Mouse (Mus musculus): Measurements from ENCODE around the gene Fgfr2. TPM values are rescaled to one million over a fixed set of nuclear protein-coding genes. Genes with fewer than 3 reads are reported as not detected.

The Fgfr2 gene
- polyA plus RNA-seq, 1 experiment from 2014 or later: 34.1 TPM

- Histone ChIP-seq H3K36me3 (no peaks in the 10 kb centered on the region), H3K4me2 (no peak overlapping the region), H3K9ac (no peak overlapping the region), H3K4me3 (no peak overlapping the region), H3K4me1 (replicated peaks) (no peaks in the 10 kb centered on the region), H3K9me3 (replicated peaks) (no peaks in the 10 kb centered on the region), H3K27me3 (replicated peaks) (0 out of 2 replicates have a peak, but pooled peaks cover 2% of the 10 kb centered on the region), H3K27ac (ENCODE audit: poor library complexity, severe bottlenecking) (no peak overlapping the region)
- 66% methylated on average over 6 of the region's 6 CpGs for WGBS
- ATAC-seq (ENCODE audit: insufficient number of reproducible peaks, low FRiP score): no peak
Observed at GRCm38 (mm10) chr7:130340412-130341152, 2782.6 kb downstream of the Fgfr2 start.

- no peak overlapping the region for H3K4me3 ChIP-seq
- ATAC-seq (ENCODE audit: insufficient number of reproducible peaks, low FRiP score): no peak
- H3K9me3 ChIP-seq (replicated peaks): no peaks in the 10 kb centered on the region
- no peak overlapping the region for H3K27ac ChIP-seq (ENCODE audit: poor library complexity, severe bottlenecking)
- H3K9ac ChIP-seq: no peak overlapping the region
- H3K27me3 ChIP-seq (replicated peaks): peaks cover 6% of the 10 kb centered on the region; the same call in 1 of the 2 replicates
- WGBS: 90% methylated on average over 7 of the region's 7 CpGs
- no peak overlapping the region for H3K4me2 ChIP-seq
- H3K4me1 ChIP-seq (replicated peaks): no peaks in the 10 kb centered on the region
- no peaks in the 10 kb centered on the region for H3K36me3 ChIP-seq
Observed at GRCm38 (mm10) chr7:130337601-130338000, 2785.5 kb downstream of the Fgfr2 start.

- H3K4me2 ChIP-seq: no peak overlapping the region
- ATAC-seq (ENCODE audit: insufficient number of reproducible peaks, low FRiP score): no peak
- WGBS: 68% methylated on average over 4 of the region's 4 CpGs
- no peaks in the 10 kb centered on the region for H3K9me3 ChIP-seq (replicated peaks)
- no peaks in the 10 kb centered on the region for H3K4me1 ChIP-seq (replicated peaks)
- H3K27me3 ChIP-seq (replicated peaks): peaks cover 6% of the 10 kb centered on the region; the same call in 1 of the 2 replicates
- H3K27ac ChIP-seq (ENCODE audit: poor library complexity, severe bottlenecking): no peak overlapping the region
- H3K36me3 ChIP-seq: no peaks in the 10 kb centered on the region
- H3K4me3 ChIP-seq: no peak overlapping the region
- H3K9ac ChIP-seq: no peak overlapping the region
Observed at GRCm38 (mm10) chr7:130335440-130336051, 2787.6 kb downstream of the Fgfr2 start.

GRCm38 (mm10) chr7:130332515-130333220 is 2790.5 kb downstream of the Fgfr2 start:
- Histone ChIP-seq H3K36me3 (no peaks in the 10 kb centered on the region), H3K4me2 (no peak overlapping the region), H3K27me3 (replicated peaks) (peaks cover 26% of the 10 kb centered on the region), H3K27ac (ENCODE audit: poor library complexity, severe bottlenecking) (peak overlapping the region; percentile 6), H3K9me3 (replicated peaks) (no peaks in the 10 kb centered on the region), H3K4me3 (no peak overlapping the region), H3K4me1 (replicated peaks) (peaks cover 9% of the 10 kb centered on the region), H3K9ac (no peak overlapping the region)
- peak; percentile 59 for ATAC-seq (ENCODE audit: insufficient number of reproducible peaks, low FRiP score)
- 84% methylated on average over 11 of the region's 11 CpGs for WGBS

GRCm38 (mm10) chr7:130327603-130328365 is 2795.4 kb downstream of the Fgfr2 start:
- Histone ChIP-seq H3K4me1 (replicated peaks) (peaks cover 16% of the 10 kb centered on the region), H3K36me3 (no peaks in the 10 kb centered on the region), H3K27me3 (replicated peaks) (peaks cover 51% of the 10 kb centered on the region), H3K27ac (ENCODE audit: poor library complexity, severe bottlenecking) (no peak overlapping the region), H3K9me3 (replicated peaks) (no peaks in the 10 kb centered on the region), H3K9ac (0 out of 2 replicates have a peak overlapping the region, but pooled peaks have one; percentile 2), H3K4me2 (peak overlapping the region; percentile 34), H3K4me3 (no peak overlapping the region)
- WGBS: 14% methylated on average over 15 of the region's 15 CpGs
- no peak for ATAC-seq (ENCODE audit: insufficient number of reproducible peaks, low FRiP score)

GRCm38 (mm10) chr7:130325983-130326433 is 2797.1 kb downstream of the Fgfr2 start:
- Histone ChIP-seq H3K27ac (ENCODE audit: poor library complexity, severe bottlenecking) (no peak overlapping the region), H3K9me3 (replicated peaks) (no peaks in the 10 kb centered on the region), H3K9ac (no peak overlapping the region), H3K27me3 (replicated peaks) (peaks cover 51% of the 10 kb centered on the region), H3K4me1 (replicated peaks) (peaks cover 21% of the 10 kb centered on the region), H3K36me3 (no peaks in the 10 kb centered on the region), H3K4me3 (no peak overlapping the region), H3K4me2 (no peak overlapping the region)
- 59% methylated on average over 15 of the region's 15 CpGs for WGBS
- ATAC-seq (ENCODE audit: insufficient number of reproducible peaks, low FRiP score): no peak

GRCm38 (mm10) chr7:130324716-130325401 is 2798.3 kb downstream of the Fgfr2 start:
- peaks cover 33% of the 10 kb centered on the region for H3K4me1 ChIP-seq (replicated peaks)
- no peak for ATAC-seq (ENCODE audit: insufficient number of reproducible peaks, low FRiP score)
- WGBS: 70% methylated on average over 14 of the region's 14 CpGs

GRCm38 (mm10) chr7:130323766-130324165 is 2799.4 kb downstream of the Fgfr2 start:
- WGBS: 86% methylated on average over 4 of the region's 4 CpGs
- Histone ChIP-seq H3K27me3 (replicated peaks) (peaks cover 44% of the 10 kb centered on the region), H3K4me1 (replicated peaks) (peaks cover 36% of the 10 kb centered on the region), H3K4me3 (no peak overlapping the region), H3K9ac (no peak overlapping the region), H3K9me3 (replicated peaks) (no peaks in the 10 kb centered on the region), H3K27ac (ENCODE audit: poor library complexity, severe bottlenecking) (no peak overlapping the region), H3K4me2 (no peak overlapping the region), H3K36me3 (no peaks in the 10 kb centered on the region)
- ATAC-seq (ENCODE audit: insufficient number of reproducible peaks, low FRiP score): no peak

More at GRCm38 (mm10) chr7:130324716-130325401, 2798.3 kb downstream of the Fgfr2 start:
- Histone ChIP-seq H3K27me3 (replicated peaks) (peaks cover 49% of the 10 kb centered on the region), H3K4me2 (no peak overlapping the region), H3K9ac (no peak overlapping the region), H3K36me3 (no peaks in the 10 kb centered on the region), H3K27ac (ENCODE audit: poor library complexity, severe bottlenecking) (no peak overlapping the region), H3K4me3 (no peak overlapping the region), H3K9me3 (replicated peaks) (no peaks in the 10 kb centered on the region)

GRCm38 (mm10) chr7:130319799-130320556 is 2803.2 kb downstream of the Fgfr2 start:
- Histone ChIP-seq H3K36me3 (no peaks in the 10 kb centered on the region), H3K9ac (0 out of 2 replicates have a peak overlapping the region, but pooled peaks have one; percentile 19)
- WGBS: 31% methylated on average over 8 of the region's 8 CpGs

GRCm38 (mm10) chr7:130316294-130316693 is 2806.9 kb downstream of the Fgfr2 start:
- Histone ChIP-seq H3K4me2 (no peak overlapping the region), H3K27me3 (replicated peaks) (peaks cover 57% of the 10 kb centered on the region), H3K4me1 (replicated peaks) (peaks cover 21% of the 10 kb centered on the region), H3K27ac (ENCODE audit: poor library complexity, severe bottlenecking) (no peak overlapping the region), H3K9me3 (replicated peaks) (no peaks in the 10 kb centered on the region), H3K36me3 (no peaks in the 10 kb centered on the region), H3K9ac (no peak overlapping the region), H3K4me3 (no peak overlapping the region)
- 29% methylated on average over 3 of the region's 3 CpGs for WGBS
- ATAC-seq (ENCODE audit: insufficient number of reproducible peaks, low FRiP score): no peak

More at GRCm38 (mm10) chr7:130319799-130320556, 2803.2 kb downstream of the Fgfr2 start:
- H3K9me3 ChIP-seq (replicated peaks): no peaks in the 10 kb centered on the region
- peak; percentile 78 for ATAC-seq (ENCODE audit: insufficient number of reproducible peaks, low FRiP score)
- 0 out of 2 replicates have a peak overlapping the region, but pooled peaks have one; percentile 55 for H3K27ac ChIP-seq (ENCODE audit: poor library complexity, severe bottlenecking)
- H3K4me3 ChIP-seq: no peak overlapping the region
- peaks cover 30% of the 10 kb centered on the region for H3K27me3 ChIP-seq (replicated peaks)
- H3K4me1 ChIP-seq (replicated peaks): peaks cover 23% of the 10 kb centered on the region
- no peak overlapping the region for H3K4me2 ChIP-seq
